Mouse (Mus musculus): ENCODE measurements around the gene Gapt. TPM values are rescaled to one million over a fixed set of nuclear protein-coding genes. Genes with fewer than 3 reads are reported as not detected.

Gapt gene
- total and polyA plus RNA-seq, 3 experiments: 0.18 to 0.39 TPM; not detected in 1

GRCm38 (mm10) chr13:110367961-110368555, 11.1 kb upstream of the Gapt start:
- no peak overlapping the region for H3K27ac ChIP-seq
- H3K36me3 ChIP-seq (ENCODE audit: control insufficient read depth, insufficient read depth, low read length): no peaks in the 10 kb centered on the region
- TF ChIP-seq POLR2A (IDR thresholded peaks at IDR 0.05; ENCODE audit: insufficient read depth, low read depth, low read length) (no peak), CTCF (IDR thresholded peaks at IDR 0.05) (no peak), EP300 (IDR thresholded peaks at IDR 0.05; ENCODE audit: insufficient read depth, low read depth, low read length) (no peak)
- 52% methylated on average over 3 of the region's 3 CpGs for WGBS
- intact Hi-C loops (cut with DNase I): loop anchor here (1.0 to 10.0 kb wide), 2 partner anchors 306 to 443 kb away; no protein-coding TSS in a partner anchor
- no peaks in the 10 kb centered on the region for H3K4me1 ChIP-seq (ENCODE audit: control insufficient read depth, insufficient read depth, low read length)
- no peak overlapping the region for H3K9ac ChIP-seq (ENCODE audit: low read depth, low read length)
- no peaks in the 10 kb centered on the region for H3K27me3 ChIP-seq (ENCODE audit: control insufficient read depth, insufficient read depth, low read length)
- DNase-seq: no peak
- no peaks in the 10 kb centered on the region for H3K79me2 ChIP-seq (replicated peaks; ENCODE audit: control insufficient read depth, insufficient read depth, low read length)
- no peak overlapping the region for H3K4me3 ChIP-seq

- Histone ChIP-seq H3K36me3 (ENCODE audit: control insufficient read depth, insufficient read depth, low read length) (no peaks in the 10 kb centered on the region), H3K4me3 (no peak overlapping the region), H3K79me2 (replicated peaks; ENCODE audit: control insufficient read depth, insufficient read depth, low read length) (no peaks in the 10 kb centered on the region), H3K27me3 (ENCODE audit: control insufficient read depth, insufficient read depth, low read length) (no peaks in the 10 kb centered on the region), H3K9ac (ENCODE audit: low read depth, low read length) (no peak overlapping the region), H3K27ac (no peak overlapping the region), H3K4me1 (ENCODE audit: control insufficient read depth, insufficient read depth, low read length) (no peaks in the 10 kb centered on the region)
- 85% methylated on average over 3 of the region's 3 CpGs for WGBS
- intact Hi-C loops (cut with DNase I): loop anchor here (10.0 kb wide), 1 partner anchor 442 kb away; no protein-coding TSS in a partner anchor
- DNase-seq: no peak
- TF ChIP-seq CTCF (IDR thresholded peaks at IDR 0.05) (no peak), EP300 (IDR thresholded peaks at IDR 0.05; ENCODE audit: insufficient read depth, low read depth, low read length) (no peak), POLR2A (IDR thresholded peaks at IDR 0.05; ENCODE audit: insufficient read depth, low read depth, low read length) (no peak)
Measured at GRCm38 (mm10) chr13:110366477-110366876, 9.5 kb upstream of the Gapt start.

DNA sequence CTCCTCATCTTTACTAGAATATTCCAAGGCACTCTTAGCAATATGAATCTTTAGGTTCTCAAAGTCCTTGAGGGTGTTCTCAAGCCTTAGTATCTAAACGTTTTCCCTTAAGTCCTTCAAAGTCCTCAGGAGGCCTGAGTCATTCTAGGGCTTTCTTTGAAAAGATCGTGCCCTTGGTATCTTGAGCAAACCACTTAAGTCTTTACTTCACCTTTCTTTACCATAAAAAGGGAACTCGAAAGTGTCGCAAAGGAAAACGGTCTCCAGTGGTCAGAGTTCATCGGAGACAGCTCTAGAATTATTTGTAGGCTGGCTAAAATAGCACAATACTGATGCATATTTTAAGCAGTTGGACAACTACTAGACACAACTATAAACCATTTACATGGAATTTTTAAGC, 6.7 kb upstream of the Gapt start:
- WGBS: 72% methylated on average over 6 of the region's 6 CpGs
- no peak for TF ChIP-seq EP300 (IDR thresholded peaks at IDR 0.05; ENCODE audit: insufficient read depth, low read depth, low read length)
- no peak for TF ChIP-seq CTCF (IDR thresholded peaks at IDR 0.05)
- TF ChIP-seq POLR2A (IDR thresholded peaks at IDR 0.05; ENCODE audit: insufficient read depth, low read depth, low read length): no peak
- intact Hi-C loops (cut with DNase I): loop anchor here (10.0 kb wide), 1 partner anchor 439 kb away; no protein-coding TSS in a partner anchor

DNA sequence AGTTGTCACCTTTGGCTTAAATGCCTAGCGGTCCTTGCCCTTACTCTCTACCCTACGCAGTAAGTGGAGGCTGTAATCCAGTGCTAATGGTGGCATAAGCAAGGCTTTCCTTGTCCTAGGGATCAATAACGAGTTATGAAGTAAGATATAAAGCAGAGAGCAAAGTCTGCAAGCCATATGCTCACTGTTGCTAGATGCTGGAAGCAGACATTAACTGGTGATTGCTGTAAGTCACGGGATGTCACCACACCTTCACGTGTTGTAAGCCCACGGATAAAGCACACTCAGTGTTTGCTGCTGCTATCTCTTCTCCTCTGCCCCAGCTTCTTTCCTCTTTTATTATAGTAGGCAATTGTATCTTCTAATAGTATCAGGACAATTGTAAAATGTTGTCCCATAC, 5.9 kb downstream of the Gapt start:
- no peak for DNase-seq
- H3K4me3 ChIP-seq: no peak overlapping the region
- no peaks in the 10 kb centered on the region for H3K36me3 ChIP-seq (ENCODE audit: control insufficient read depth, insufficient read depth, low read length)
- no peak overlapping the region for H3K9ac ChIP-seq (ENCODE audit: low read depth, low read length)
- no peak overlapping the region for H3K27ac ChIP-seq
- no peaks in the 10 kb centered on the region for H3K79me2 ChIP-seq (replicated peaks; ENCODE audit: control insufficient read depth, insufficient read depth, low read length)
- no peaks in the 10 kb centered on the region for H3K4me1 ChIP-seq (ENCODE audit: control insufficient read depth, insufficient read depth, low read length)
- 75% methylated on average over 6 of the region's 6 CpGs for WGBS
- TF ChIP-seq POLR2A (IDR thresholded peaks at IDR 0.05; ENCODE audit: insufficient read depth, low read depth, low read length) (no peak), EP300 (IDR thresholded peaks at IDR 0.05; ENCODE audit: insufficient read depth, low read depth, low read length) (no peak), CTCF (IDR thresholded peaks at IDR 0.05) (no peak)
- H3K27me3 ChIP-seq (ENCODE audit: control insufficient read depth, insufficient read depth, low read length): no peaks in the 10 kb centered on the region
- intact Hi-C loops (cut with DNase I): no loop called here

More for the DNA sequence above, 6.7 kb upstream of the Gapt start:
- no peaks in the 10 kb centered on the region for H3K36me3 ChIP-seq (ENCODE audit: control insufficient read depth, insufficient read depth, low read length)
- H3K27ac ChIP-seq: no peak overlapping the region
- no peaks in the 10 kb centered on the region for H3K4me1 ChIP-seq (ENCODE audit: control insufficient read depth, insufficient read depth, low read length)
- no peak for DNase-seq
- no peak overlapping the region for H3K9ac ChIP-seq (ENCODE audit: low read depth, low read length)
- no peak overlapping the region for H3K4me3 ChIP-seq
- no peaks in the 10 kb centered on the region for H3K79me2 ChIP-seq (replicated peaks; ENCODE audit: control insufficient read depth, insufficient read depth, low read length)
- H3K27me3 ChIP-seq (ENCODE audit: control insufficient read depth, insufficient read depth, low read length): no peaks in the 10 kb centered on the region

DNA sequence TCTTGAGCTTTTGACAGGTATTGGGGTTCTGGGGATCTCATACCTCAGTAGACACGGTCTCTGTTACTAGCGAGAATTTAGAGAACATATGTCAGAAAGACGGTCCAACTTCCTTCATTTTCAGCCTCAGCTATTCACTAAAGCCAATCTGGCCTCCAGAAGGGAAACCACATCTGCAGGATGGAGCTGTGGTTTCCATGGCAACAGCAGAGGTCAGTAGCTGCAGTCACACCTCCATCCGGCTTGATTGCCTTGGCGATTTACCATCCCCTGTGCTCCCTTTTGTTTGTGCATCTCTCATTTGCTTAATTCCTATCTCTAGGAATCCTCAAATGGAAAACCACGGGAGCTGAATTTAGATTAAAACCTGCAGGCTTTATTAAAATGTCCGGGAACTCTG, 10.3 kb downstream of the Gapt start:
- Histone ChIP-seq H3K4me1 (ENCODE audit: control insufficient read depth, insufficient read depth, low read length) (no peaks in the 10 kb centered on the region), H3K27ac (no peak overlapping the region), H3K27me3 (ENCODE audit: control insufficient read depth, insufficient read depth, low read length) (no peaks in the 10 kb centered on the region), H3K9ac (ENCODE audit: low read depth, low read length) (no peak overlapping the region), H3K79me2 (replicated peaks; ENCODE audit: control insufficient read depth, insufficient read depth, low read length) (no peaks in the 10 kb centered on the region), H3K4me3 (no peak overlapping the region), H3K36me3 (ENCODE audit: control insufficient read depth, insufficient read depth, low read length) (no peaks in the 10 kb centered on the region)
- intact Hi-C loops (cut with DNase I): no loop called here
- TF ChIP-seq CTCF (IDR thresholded peaks at IDR 0.05) (no peak), POLR2A (IDR thresholded peaks at IDR 0.05; ENCODE audit: insufficient read depth, low read depth, low read length) (no peak), EP300 (IDR thresholded peaks at IDR 0.05; ENCODE audit: insufficient read depth, low read depth, low read length) (no peak)
- no peak for DNase-seq
- 51% methylated on average over 7 of the region's 7 CpGs for WGBS

DNA sequence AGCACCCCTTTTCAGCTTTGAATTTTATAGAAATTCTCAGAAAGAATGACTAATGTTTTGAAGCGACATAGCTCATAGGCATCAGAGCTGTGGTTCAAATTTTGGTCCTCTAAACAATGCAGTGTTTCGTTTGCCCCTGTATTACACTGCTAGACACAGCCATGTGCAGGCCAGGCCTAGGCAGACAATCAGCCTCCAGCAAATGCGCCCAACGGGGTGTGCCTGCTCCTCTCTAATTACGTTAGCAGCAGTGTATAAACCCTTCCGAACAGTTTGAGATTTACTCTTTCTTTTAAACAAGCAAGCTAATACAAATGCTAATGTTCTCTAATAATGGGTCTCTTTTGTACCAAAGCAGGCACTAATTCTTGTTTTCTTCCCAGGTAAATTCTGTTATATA, 14.4 kb downstream of the Gapt start:
- Histone ChIP-seq H3K4me3 (no peak overlapping the region), H3K79me2 (replicated peaks; ENCODE audit: control insufficient read depth, insufficient read depth, low read length) (no peaks in the 10 kb centered on the region), H3K27me3 (ENCODE audit: control insufficient read depth, insufficient read depth, low read length) (no peaks in the 10 kb centered on the region), H3K9ac (ENCODE audit: low read depth, low read length) (no peak overlapping the region), H3K4me1 (ENCODE audit: control insufficient read depth, insufficient read depth, low read length) (no peaks in the 10 kb centered on the region), H3K36me3 (ENCODE audit: control insufficient read depth, insufficient read depth, low read length) (no peaks in the 10 kb centered on the region), H3K27ac (no peak overlapping the region)
- intact Hi-C loops (cut with DNase I): no loop called here
- no peak for DNase-seq
- WGBS: 85% methylated on average over 6 of the region's 6 CpGs
- no peak for TF ChIP-seq EP300 (IDR thresholded peaks at IDR 0.05; ENCODE audit: insufficient read depth, low read depth, low read length)
- TF ChIP-seq CTCF (IDR thresholded peaks at IDR 0.05): no peak
- no peak for TF ChIP-seq POLR2A (IDR thresholded peaks at IDR 0.05; ENCODE audit: insufficient read depth, low read depth, low read length)
